Mouse (Mus musculus): ENCODE measurements at regions not wholly inside any gene's neighbourhood (a gene's known extent, or its start where the extent isn't known, plus 50 kb on each side); places are given as distances from the start of the nearest gene placed in this dataset.
"Not testable (repeated sequence)": the region's sequence is repeated elsewhere in the genome, so short reads cannot be mapped to it uniquely, and the experiment has no call there.

DNA sequence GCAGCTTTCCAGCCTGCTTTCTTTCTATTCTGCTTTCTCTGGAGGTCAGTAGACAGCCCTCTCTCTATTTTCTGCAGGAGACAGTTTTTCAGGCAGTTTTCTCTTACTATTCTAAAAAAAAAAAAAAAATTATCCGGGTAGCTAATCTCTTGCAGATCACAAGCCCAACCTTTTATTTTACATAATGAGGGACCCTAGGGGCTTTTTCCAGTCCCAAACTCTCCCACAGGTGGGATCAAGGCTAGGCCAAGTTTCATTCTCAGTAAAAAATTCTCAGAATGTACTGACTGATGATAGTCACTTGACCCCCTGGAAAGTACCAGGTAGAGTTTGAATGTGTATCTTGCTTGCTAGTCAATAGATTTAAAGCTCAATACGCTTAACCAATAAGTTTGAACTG, 705.7 kb downstream of the Trib2 start:
- Histone ChIP-seq H3K27me3 (ENCODE audit: insufficient read depth, low read length) (no peaks in the 10 kb centered on the region), H3K4me1 (ENCODE audit: insufficient read depth) (no peaks in the 10 kb centered on the region), H3K27ac (ENCODE audit: low read depth, low read length) (no peak overlapping the region), H3K4me3 (ENCODE audit: low read depth, low read length) (no peak overlapping the region), H3K9me3 (ENCODE audit: low read length) (no peaks in the 10 kb centered on the region), H3K36me3 (ENCODE audit: insufficient read depth) (no peaks in the 10 kb centered on the region), H3K9ac (no peak overlapping the region), H3K4me2 (ENCODE audit: low read depth) (no peak overlapping the region)
- no peak for TF ChIP-seq CTCF (IDR thresholded peaks at IDR 0.05; ENCODE audit: low read depth)
- ATAC-seq (no peak), DNase-seq (no peak)
- WGBS = 73% methylated on average over 2 of the region's 2 CpGs

DNA sequence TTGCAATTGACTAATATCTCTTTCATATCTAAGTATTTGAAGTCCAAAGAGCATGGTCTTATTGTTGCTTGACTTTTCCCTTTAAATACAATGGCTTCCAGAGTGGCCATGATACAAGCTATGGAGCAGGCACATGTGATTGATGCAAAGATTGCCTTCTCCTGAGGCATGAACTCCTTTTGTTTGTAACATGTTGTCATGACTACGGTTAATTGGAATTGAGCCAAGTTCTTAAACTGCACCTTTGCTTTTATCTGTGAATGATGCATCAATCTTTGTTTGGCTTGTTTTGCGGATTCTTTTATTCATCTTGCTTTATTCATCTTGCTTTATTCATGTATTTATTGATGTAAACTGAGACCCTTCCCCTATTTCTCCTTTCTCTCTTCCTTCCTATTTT, 711.8 kb downstream of the Trib2 start:
- no peak overlapping the region for H3K27ac ChIP-seq (ENCODE audit: low read depth, low read length)
- H3K4me1 ChIP-seq (ENCODE audit: insufficient read depth) = no peaks in the 10 kb centered on the region
- DNase-seq (peak; percentile 32), ATAC-seq (no peak; the same call in 1 of the 2 replicates)
- no peak overlapping the region for H3K9ac ChIP-seq
- no peaks in the 10 kb centered on the region for H3K27me3 ChIP-seq (ENCODE audit: insufficient read depth, low read length)
- H3K36me3 ChIP-seq (ENCODE audit: insufficient read depth) = no peaks in the 10 kb centered on the region
- TF ChIP-seq CTCF (IDR thresholded peaks at IDR 0.05; ENCODE audit: low read depth) = no peak
- WGBS = 51% methylated on average over 2 of the region's 2 CpGs
- H3K9me3 ChIP-seq (ENCODE audit: low read length) = no peaks in the 10 kb centered on the region
- H3K4me3 ChIP-seq (ENCODE audit: low read depth, low read length) = no peak overlapping the region
- no peak overlapping the region for H3K4me2 ChIP-seq (ENCODE audit: low read depth)

DNA sequence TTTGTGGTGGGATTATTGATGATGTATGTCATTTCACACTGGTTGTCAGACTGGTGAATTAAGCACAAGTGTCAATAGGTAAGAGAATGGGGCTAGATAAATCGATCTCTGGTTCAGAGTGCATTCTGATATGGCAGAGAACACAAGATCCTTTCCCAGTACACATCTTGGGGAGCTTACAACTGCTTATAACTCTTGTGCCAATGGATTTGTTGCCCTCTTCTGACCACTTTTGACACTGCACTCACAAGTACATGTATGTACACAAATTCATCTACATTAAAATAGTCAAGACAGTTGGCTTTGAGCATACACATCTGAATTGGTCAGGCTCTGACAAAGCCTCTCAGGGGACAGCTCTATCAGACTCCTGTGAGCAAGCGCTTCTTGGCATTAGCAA, 738.1 kb downstream of the Trib2 start:
- H3K9ac ChIP-seq = no peak overlapping the region
- no peaks in the 10 kb centered on the region for H3K36me3 ChIP-seq (ENCODE audit: insufficient read depth)
- H3K4me3 ChIP-seq (ENCODE audit: low read depth, low read length) = no peak overlapping the region
- no peaks in the 10 kb centered on the region for H3K9me3 ChIP-seq (ENCODE audit: low read length)
- peak; percentile 42 for ATAC-seq
- H3K27me3 ChIP-seq (ENCODE audit: insufficient read depth, low read length) = no peaks in the 10 kb centered on the region
- peak; percentile 67 for DNase-seq
- 64% methylated on average over 2 of the region's 2 CpGs for WGBS
- H3K27ac ChIP-seq (ENCODE audit: low read depth, low read length) = no peak overlapping the region
- peak; percentile 73 for TF ChIP-seq CTCF (IDR thresholded peaks at IDR 0.05; ENCODE audit: low read depth)
- H3K4me2 ChIP-seq (ENCODE audit: low read depth) = no peak overlapping the region
- H3K4me1 ChIP-seq (ENCODE audit: insufficient read depth) = no peaks in the 10 kb centered on the region

DNA sequence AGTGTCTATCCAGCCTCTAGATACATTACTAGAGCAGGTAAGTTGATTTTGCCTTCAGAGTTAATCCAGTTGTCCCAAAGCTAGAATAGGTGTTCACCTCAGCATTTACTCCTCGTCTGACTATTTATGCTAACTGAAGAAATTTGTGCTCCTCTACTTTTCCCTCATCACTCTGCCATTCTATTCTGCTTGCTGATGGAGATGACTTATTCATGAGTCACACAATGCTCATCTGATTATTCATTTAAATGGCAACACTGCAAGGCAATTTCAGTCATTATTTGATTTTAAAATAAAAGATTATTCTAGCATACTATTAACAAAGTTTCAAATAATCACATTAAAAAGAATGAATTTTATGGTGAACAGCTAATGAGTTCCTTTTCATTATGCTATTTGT, 752.4 kb downstream of the Trib2 start:
- ATAC-seq (peak; percentile 29; the same call in 1 of the 2 replicates), DNase-seq (no peak)
- TF ChIP-seq CTCF (IDR thresholded peaks at IDR 0.05; ENCODE audit: low read depth) = no peak
- Histone ChIP-seq H3K4me1 (ENCODE audit: insufficient read depth) (no peaks in the 10 kb centered on the region), H3K27ac (ENCODE audit: low read depth, low read length) (no peak overlapping the region), H3K27me3 (ENCODE audit: insufficient read depth, low read length) (no peaks in the 10 kb centered on the region), H3K4me3 (ENCODE audit: low read depth, low read length) (no peak overlapping the region), H3K9ac (no peak overlapping the region), H3K4me2 (ENCODE audit: low read depth) (no peak overlapping the region), H3K9me3 (ENCODE audit: low read length) (no peaks in the 10 kb centered on the region), H3K36me3 (ENCODE audit: insufficient read depth) (no peaks in the 10 kb centered on the region)
- WGBS = 41% methylated on average over 1 of the region's 1 CpGs

DNA sequence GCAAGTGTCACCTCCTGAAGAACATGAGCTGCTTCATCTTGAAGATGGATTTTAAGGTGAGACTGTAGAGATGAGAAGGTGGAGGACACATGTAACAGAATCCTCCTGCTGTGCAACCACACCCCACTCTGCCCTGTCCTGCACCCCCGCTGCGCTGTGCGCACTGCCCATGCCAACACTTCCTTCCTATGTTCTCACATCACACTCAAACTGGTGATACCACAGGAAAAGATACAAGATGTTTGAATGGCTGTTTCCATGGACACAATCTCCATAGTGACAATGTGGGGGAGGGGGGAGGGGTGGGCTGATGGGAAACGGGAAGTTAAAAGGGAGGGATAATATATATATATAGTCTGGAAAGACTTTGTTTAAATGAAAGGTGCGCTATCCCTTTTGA, 765.3 kb downstream of the Trib2 start:
- DNase-seq = no peak
- Histone ChIP-seq H3K4me2 (ENCODE audit: low read depth) (no peak overlapping the region), H3K27ac (ENCODE audit: low read depth, low read length) (no peak overlapping the region), H3K36me3 (ENCODE audit: insufficient read depth) (no peaks in the 10 kb centered on the region), H3K4me1 (ENCODE audit: insufficient read depth) (no peaks in the 10 kb centered on the region), H3K9ac (no peak overlapping the region), H3K27me3 (ENCODE audit: insufficient read depth, low read length) (no peaks in the 10 kb centered on the region), H3K9me3 (ENCODE audit: low read length) (no peaks in the 10 kb centered on the region), H3K4me3 (ENCODE audit: low read depth, low read length) (no peak overlapping the region)
- 86% methylated on average over 5 of the region's 5 CpGs for WGBS
- TF ChIP-seq CTCF (IDR thresholded peaks at IDR 0.05; ENCODE audit: low read depth) = no peak
- ATAC-seq = peak; percentile 56

DNA sequence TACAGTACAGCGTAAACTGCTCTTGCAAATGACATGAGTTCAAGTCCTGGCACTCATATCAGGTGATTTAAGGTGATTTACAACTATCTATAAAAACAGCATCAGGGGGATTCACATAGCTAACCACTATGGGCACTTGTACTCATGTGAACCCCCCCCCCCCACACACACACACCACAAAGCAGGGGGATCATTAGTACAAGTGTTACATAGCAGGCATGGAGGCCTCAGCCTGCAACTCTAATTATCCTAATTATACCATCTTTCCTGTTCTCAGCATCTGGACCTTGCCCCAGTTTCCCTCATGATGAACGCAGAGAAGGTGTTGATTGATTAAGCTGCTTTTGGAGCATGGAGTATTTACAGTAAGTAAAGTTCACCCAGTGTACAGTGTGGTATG, 773.5 kb downstream of the Trib2 start:
- Histone ChIP-seq H3K9ac (no peak overlapping the region), H3K27ac (ENCODE audit: low read depth, low read length) (no peak overlapping the region), H3K4me1 (ENCODE audit: insufficient read depth) (no peaks in the 10 kb centered on the region), H3K36me3 (ENCODE audit: insufficient read depth) (no peaks in the 10 kb centered on the region), H3K9me3 (ENCODE audit: low read length) (no peaks in the 10 kb centered on the region), H3K27me3 (ENCODE audit: insufficient read depth, low read length) (no peaks in the 10 kb centered on the region), H3K4me2 (ENCODE audit: low read depth) (no peak overlapping the region), H3K4me3 (ENCODE audit: low read depth, low read length) (no peak overlapping the region)
- TF ChIP-seq CTCF (IDR thresholded peaks at IDR 0.05; ENCODE audit: low read depth) = no peak
- DNase-seq (no peak), ATAC-seq (no peak)
- WGBS = 70% methylated on average over 2 of the region's 2 CpGs

DNA sequence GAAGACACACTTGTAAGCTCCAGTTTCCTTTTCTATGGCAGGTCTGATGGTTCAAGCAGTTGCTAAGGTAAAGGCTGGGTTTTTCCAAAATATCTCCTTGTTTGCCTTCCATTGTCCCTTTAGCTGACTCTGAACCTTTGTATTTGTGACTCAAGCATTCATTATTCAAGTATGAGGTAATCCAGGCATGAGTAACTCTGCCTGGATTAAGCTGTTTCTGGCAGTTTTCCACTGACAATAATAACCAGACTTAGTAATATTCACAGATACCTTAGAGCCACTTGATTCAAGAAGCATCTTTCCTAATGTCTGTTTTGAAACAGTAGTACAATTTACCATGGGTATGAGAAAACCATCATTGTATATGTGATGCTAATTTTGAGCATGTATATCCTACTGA, 805.6 kb downstream of the Trib2 start:
- Histone ChIP-seq H3K4me3 (ENCODE audit: low read depth, low read length) (no peak overlapping the region), H3K9me3 (ENCODE audit: low read length) (no peaks in the 10 kb centered on the region), H3K36me3 (ENCODE audit: insufficient read depth) (no peaks in the 10 kb centered on the region), H3K27me3 (ENCODE audit: insufficient read depth, low read length) (no peaks in the 10 kb centered on the region), H3K4me1 (ENCODE audit: insufficient read depth) (no peaks in the 10 kb centered on the region), H3K4me2 (ENCODE audit: low read depth) (no peak overlapping the region), H3K9ac (no peak overlapping the region), H3K27ac (ENCODE audit: low read depth, low read length) (no peak overlapping the region)
- TF ChIP-seq CTCF (IDR thresholded peaks at IDR 0.05; ENCODE audit: low read depth) = no peak
- DNase-seq (no peak), ATAC-seq (no peak)

GRCm38 (mm10) chr12:15002401-15002800, 814.3 kb downstream of the Trib2 start:
- DNase-seq; H3K4me2 ChIP-seq (ENCODE audit: low read depth); H3K27me3 ChIP-seq (ENCODE audit: insufficient read depth, low read length); H3K4me3 ChIP-seq (ENCODE audit: low read depth, low read length); H3K9me3 ChIP-seq (ENCODE audit: low read length); H3K4me1 ChIP-seq (ENCODE audit: insufficient read depth); ATAC-seq; H3K27ac ChIP-seq (ENCODE audit: low read depth, low read length); H3K9ac ChIP-seq; H3K36me3 ChIP-seq (ENCODE audit: insufficient read depth): not testable (repeated sequence)
- 68% methylated on average over 1 of the region's 1 CpGs for WGBS

Small RNA genes in the stretch of these regions (microRNA-seq; reads per million reads assigned to microRNA genes)
- 0 reads per million in 2 experiments for gene Gm27682
